8 mouse cellular contexts compared by ENCODE assay signal in the genomic region with DNA sequence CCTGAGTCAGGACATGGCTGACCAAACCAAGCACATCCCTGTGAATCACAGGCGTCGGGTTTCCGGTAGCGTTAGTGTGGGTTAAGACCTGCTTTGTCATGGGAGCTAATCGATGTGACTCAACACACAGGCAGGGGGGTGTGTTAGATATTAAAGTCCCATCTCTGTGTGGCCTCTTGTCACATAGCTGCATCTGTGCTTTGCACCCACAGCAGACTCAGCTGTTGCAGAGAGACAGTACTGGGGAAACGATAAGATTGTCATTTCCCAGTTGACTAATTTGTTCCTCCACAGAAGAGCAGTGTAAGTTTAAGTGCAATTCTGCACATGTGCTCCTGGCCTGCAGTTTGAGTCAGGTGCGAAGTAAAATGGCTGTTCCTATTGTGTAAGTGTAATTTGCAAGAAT. TPM values are rescaled to one million over a fixed set of nuclear protein-coding genes. Genes with fewer than 3 reads are reported as not detected.
DNase-seq lines count a peak whose midpoint lies in the region; ATAC-seq and TF ChIP-seq lines count a peak whose summit lies in the region.

No protein-coding gene starts in this region.

- H3K4me2 ChIP-seq in lung, embryonic 15.5 days = peak overlapping the region; percentile 79

- H3K4me1 ChIP-seq in lung, embryonic 15.5 days = peaks cover 22% of the 10 kb centered on the region
- peaks cover 6% of the 10 kb centered on the region; the same call in 1 of the 2 replicates for H3K4me1 ChIP-seq in lung, adult 2 months (ENCODE audit: control insufficient read depth, insufficient read depth, low read length)
- H3K4me1 ChIP-seq in bone marrow macrophage, adult 2 months (ENCODE audit: control insufficient read depth, insufficient read depth, low read length) = peaks cover 10% of the 10 kb centered on the region
- peaks cover 27% of the 10 kb centered on the region for H3K4me1 ChIP-seq in hindbrain, embryonic 10.5 days (replicated peaks)

- no peak for TF ChIP-seq POLR2A in lung, adult 2 months (IDR thresholded peaks at IDR 0.05; ENCODE audit: borderline replicate concordance, extremely low read depth, low read depth, low read length)
- TF ChIP-seq POLR2A in bone marrow macrophage, adult 2 months (IDR thresholded peaks at IDR 0.05; ENCODE audit: borderline replicate concordance, low read depth, low read length) = no peak

- no peak for ATAC-seq in lung, embryonic 15.5 days (ENCODE audit: borderline replicate concordance, extremely low read depth, low FRiP score, low TSS enrichment)
- ATAC-seq in megakaryocyte-erythroid progenitor cell, adult 5-6 weeks (replicated peaks; ENCODE audit: low FRiP score, low TSS enrichment, poor library complexity, severe bottlenecking) = peak; percentile 92

- no peak for TF ChIP-seq CTCF in lung, adult 2 months (IDR thresholded peaks at IDR 0.05; ENCODE audit: insufficient read depth, low read length)
- TF ChIP-seq CTCF in bone marrow macrophage, adult 2 months (IDR thresholded peaks at IDR 0.05; ENCODE audit: low read depth, low read length) = no peak

- peak overlapping the region; percentile 72 for H3K4me3 ChIP-seq in lung, embryonic 15.5 days
- no peak overlapping the region for H3K4me3 ChIP-seq in lung, adult 2 months (replicated peaks; ENCODE audit: extremely low read depth, low read depth, low read length)
- H3K4me3 ChIP-seq in bone marrow macrophage, adult 2 months (ENCODE audit: insufficient read depth, low read length) = peak overlapping the region; percentile 91
- H3K4me3 ChIP-seq in hindbrain, embryonic 10.5 days = peak overlapping the region; percentile 76

- H3K27me3 ChIP-seq in lung, embryonic 15.5 days = no peaks in the 10 kb centered on the region
- H3K27me3 ChIP-seq in hindbrain, embryonic 10.5 days (ENCODE audit: insufficient read depth, poor library complexity, severe bottlenecking) = no peaks in the 10 kb centered on the region

- 28% methylated on average over 7 of the region's 7 CpGs for WGBS in lung, embryonic 15.5 days
- 24% methylated on average over 7 of the region's 7 CpGs for WGBS in lung, adult 2 months
- 68% methylated on average over 7 of the region's 7 CpGs for whole genome bisulfite sequencing in hindbrain, embryonic 10.5 days

- DNase-seq in lung, adult 2 months = no peak
- no peak for DNase-seq in hindbrain, embryonic 10.5 days (ENCODE audit: low spot score)
- DNase-seq in cerebellum, adult 9-10 months = no peak
- DNase-seq in urinary bladder, postnatal 14 days (ENCODE audit: low spot score) = no peak
- DNase-seq in urinary bladder, adult 18-20 months (ENCODE audit: low spot score in 2 of 2) = no peak

- H3K36me3 ChIP-seq in lung, embryonic 15.5 days = peaks cover 31% of the 10 kb centered on the region
- peaks cover 57% of the 10 kb centered on the region for H3K36me3 ChIP-seq in hindbrain, embryonic 10.5 days

- no peaks in the 10 kb centered on the region for H3K9me3 ChIP-seq in lung, embryonic 15.5 days
- H3K9me3 ChIP-seq in hindbrain, embryonic 10.5 days = no peaks in the 10 kb centered on the region

- peak overlapping the region; percentile 92; the same call in 1 of the 2 replicates for H3K9ac ChIP-seq in lung, embryonic 15.5 days

- no peak overlapping the region for H3K27ac ChIP-seq in lung, embryonic 15.5 days
- H3K27ac ChIP-seq in bone marrow macrophage, adult 2 months (ENCODE audit: insufficient read depth, low read depth, low read length) = peak overlapping the region; percentile 5; the same call in 1 of the 2 replicates
- H3K27ac ChIP-seq in hindbrain, embryonic 10.5 days = peak overlapping the region; percentile 96; the same call in 1 of the 2 replicates

RNA-seq across cellular contexts. Expression of a gene that starts 1.4 kb away (rescaled TPM):
- 51.7 and 56.0 TPM in 2 replicates for polyA plus RNA-seq in lung, embryonic 15.5 days (2015; fragmentation: Nextera tagmentation; extraction: Ambion mirVana)
- 5.4 and 10.2 TPM in 2 replicates for polyA plus RNA-seq in lung, adult 2 months (2012; rRNA removed)
- 30.6 and 30.8 TPM in 2 replicates for polyA plus RNA-seq in bone marrow macrophage, adult 2 months (2012; ENCODE audit: insufficient read depth, insufficient read length, missing spikeins)
- 62.3 and 80.7 TPM in 2 replicates for polyA plus RNA-seq in hindbrain, embryonic 10.5 days (2016; fragmentation: Nextera tagmentation; extraction: Ambion mirVana)
- total RNA-seq in megakaryocyte-erythroid progenitor cell, adult 5-6 weeks (2014; fragmentation: Nextera tagmentation) = 32.3 and 35.0 TPM in 2 replicates
- total RNA-seq in megakaryocyte-erythroid progenitor cell, adult 5-6 weeks (2017) = 47.2 and 79.6 TPM in 2 replicates

RNA-seq across cellular contexts. Expression of a gene that starts 2.0 kb away (rescaled TPM):
- 20.1 and 22.7 TPM in 2 replicates for polyA plus RNA-seq in lung, embryonic 15.5 days (2015; fragmentation: Nextera tagmentation; extraction: Ambion mirVana)
- polyA plus RNA-seq in lung, adult 2 months (2012; rRNA removed) = 38.1 and 48.4 TPM in 2 replicates
- 25.8 and 27.0 TPM in 2 replicates for polyA plus RNA-seq in bone marrow macrophage, adult 2 months (2012; ENCODE audit: insufficient read depth, insufficient read length, missing spikeins)
- 19.3 and 25.1 TPM in 2 replicates for polyA plus RNA-seq in hindbrain, embryonic 10.5 days (2016; fragmentation: Nextera tagmentation; extraction: Ambion mirVana)
- 40.1 and 42.9 TPM in 2 replicates for total RNA-seq in megakaryocyte-erythroid progenitor cell, adult 5-6 weeks (2014; fragmentation: Nextera tagmentation)
- total RNA-seq in megakaryocyte-erythroid progenitor cell, adult 5-6 weeks (2017) = 23.8 and 24.5 TPM in 2 replicates
